Mouse (Mus musculus) ES-E14 (cell line): ENCODE results near the gene Disc1. TPM values are rescaled to one million over a fixed set of nuclear protein-coding genes. Genes with fewer than 3 reads are reported as not detected.

Experiments
- DNase-seq: peaks from one replicate; pipeline ENCODE4 v3.0.0-alpha.2; 2013; ENCODE audit warnings: low read depth, low spot score
- H3K27ac ChIP-seq: 2 replicates; pipeline ENCODE4 v1.5.1; 2012; ENCODE audit warnings: low read depth, mild to moderate bottlenecking, low read length, moderate library complexity, mixed read lengths; ENCODE audit not compliant: poor library complexity, insufficient read depth, severe bottlenecking
- H3K36me3 ChIP-seq: 2 replicates; pipeline ENCODE4 v1.6.1; 2012; ENCODE audit warnings: mild to moderate bottlenecking, low read length, moderate library complexity, mixed read lengths; ENCODE audit not compliant: control insufficient read depth, poor library complexity, insufficient read depth, severe bottlenecking
- H3K4me1 ChIP-seq, 2 experiments: fragments of 150-350 bp in 1 of 2; sonication (generic) in 1 of 2; 2 replicates each; pipeline ENCODE4 v1.6.1; 2012; ENCODE audit warnings: low read length in 2 of 2, mild to moderate bottlenecking in 1 of 2, mixed read lengths in 1 of 2; ENCODE audit not compliant: control insufficient read depth in 2 of 2, insufficient read depth in 2 of 2, poor library complexity in 1 of 2
- H3K4me3 ChIP-seq, 2 experiments: fragments of 150-350 bp in 1 of 2; sonication (generic) in 1 of 2; 2 replicates each; pipeline ENCODE4 v1.5.1; 2012; ENCODE audit warnings: low read length in 2 of 2, low read depth in 1 of 2, mild to moderate bottlenecking in 1 of 2, mixed read lengths in 1 of 2; ENCODE audit not compliant: insufficient read depth in 1 of 2, poor library complexity in 1 of 2, severe bottlenecking in 1 of 2
- H3K9ac ChIP-seq: 2 replicates; pipeline ENCODE4 v1.6.1; 2012; ENCODE audit warnings: low read depth, mild to moderate bottlenecking, low read length, mixed read lengths; ENCODE audit not compliant: poor library complexity, insufficient read depth, severe bottlenecking
- H3K9me3 ChIP-seq: fragments of 150-350 bp; sonication (generic); 2 replicates; pipeline ENCODE4 v1.6.1; 2012; ENCODE audit warnings: low read depth, mild to moderate bottlenecking, low read length; ENCODE audit not compliant: control insufficient read depth, insufficient read depth
- CHD2 ChIP-seq: IDR thresholded peaks from 2 replicates; pipeline ENCODE4 v1.6.1; 2014; ENCODE audit warnings: mild to moderate bottlenecking, low read depth, low read length, inconsistent platforms
- HCFC1 ChIP-seq: IDR thresholded peaks from 2 replicates; pipeline ENCODE4 v1.6.1; 2012; ENCODE audit warnings: low read length, inconsistent platforms, borderline replicate concordance; ENCODE audit not compliant: insufficient read depth
- MAFK ChIP-seq: IDR thresholded peaks from 2 replicates; pipeline ENCODE4 v1.6.1; 2014; ENCODE audit warnings: mild to moderate bottlenecking, low read depth, low read length, inconsistent platforms; ENCODE audit not compliant: insufficient read depth
- ZC3H11A ChIP-seq: IDR thresholded peaks from 2 replicates; pipeline ENCODE4 v1.6.1; 2012; ENCODE audit warnings: low read depth, mild to moderate bottlenecking, inconsistent platforms, low read length, borderline replicate concordance
- ZNF384 ChIP-seq: IDR thresholded peaks from 2 replicates; pipeline ENCODE4 v1.6.1; 2012; ENCODE audit warnings: low read depth, low read length, inconsistent platforms
- in situ Hi-C, 2 experiments: fragments of 600-800 bp; cut with MboI; formaldehyde crosslinking; loops; one replicate each; pipeline ENCODE4 v1.15.1; 2025; ENCODE audit warnings: low sequenced_read_pairs in 2 of 2, inconsistent platforms in 1 of 2; ENCODE audit not compliant: unreplicated experiment in 2 of 2
- total RNA-seq: library from RNA; depleted of rRNA; stranded (reverse); fragments of 300-350 nt; gene quantifications from 2 replicates; pipeline ENCODE4 v1.2.3, GENCODE M21; 2012

The Disc1 gene
- total RNA-seq, 1 experiment: 2.7 TPM

GRCm38 (mm10) chr8:125174851-125175250, 120.9 kb downstream of the Disc1 start:
- no peak overlapping the region for H3K27ac ChIP-seq
- no peak overlapping the region for H3K9ac ChIP-seq
- DNase-seq: no peak
- H3K9me3 ChIP-seq: no peaks in the 10 kb centered on the region
- in situ Hi-C loops: loop anchor here in 1 of 2 experiments (25.0 kb wide), 1 partner anchor 387 kb away; the partner anchor contains the start of gene Sipa1l2
- no peak overlapping the region for H3K4me3 ChIP-seq
- TF ChIP-seq ZC3H11A (no peak), CHD2 (no peak)
- H3K36me3 ChIP-seq: no peaks in the 10 kb centered on the region
- H3K4me1 ChIP-seq: 0 out of 4 replicates have a peak, but pooled peaks cover 0 to 1% of the 10 kb centered on the region in 2 experiments

- TF ChIP-seq HCFC1 (no peak), CHD2 (no peak), ZC3H11A (no peak), ZNF384 (no peak), MAFK (no peak)
- no peak for DNase-seq
- in situ Hi-C loops: loop anchor here in 1 of 2 experiments (25.0 kb wide), 1 partner anchor 387 kb away; the partner anchor contains the start of gene Sipa1l2
- Histone ChIP-seq H3K4me1 (0 out of 4 replicates have a peak, but pooled peaks cover 0 to 1% of the 10 kb centered on the region in 2 experiments), H3K36me3 (no peaks in the 10 kb centered on the region), H3K27ac (no peak overlapping the region), H3K4me3 (no peak overlapping the region), H3K9ac (no peak overlapping the region), H3K9me3 (no peaks in the 10 kb centered on the region)
Observed at GRCm38 (mm10) chr8:125175661-125176060, 121.7 kb downstream of the Disc1 start.

GRCm38 (mm10) chr8:125177091-125177490, 123.1 kb downstream of the Disc1 start:
- in situ Hi-C loops: loop anchor here in 1 of 2 experiments (25.0 kb wide), 1 partner anchor 385 kb away; the partner anchor contains the start of gene Sipa1l2
- Histone ChIP-seq H3K9ac (no peak overlapping the region), H3K36me3 (no peaks in the 10 kb centered on the region), H3K9me3 (no peaks in the 10 kb centered on the region), H3K27ac (no peak overlapping the region), H3K4me3 (no peak overlapping the region), H3K4me1 (0 out of 4 replicates have a peak, but pooled peaks cover 0 to 1% of the 10 kb centered on the region in 2 experiments)
- DNase-seq: no peak
- TF ChIP-seq MAFK: no peak

- Histone ChIP-seq H3K27ac (no peak overlapping the region), H3K9me3 (no peaks in the 10 kb centered on the region), H3K36me3 (no peaks in the 10 kb centered on the region), H3K4me1 (0 out of 4 replicates have a peak, but pooled peaks cover 0 to 1% of the 10 kb centered on the region in 2 experiments), H3K4me3 (no peak overlapping the region), H3K9ac (no peak overlapping the region)
- no peak for DNase-seq
- TF ChIP-seq HCFC1 (no peak), ZC3H11A (no peak), ZNF384 (no peak), MAFK (no peak), CHD2 (no peak)
- in situ Hi-C loops: loop anchor here in 1 of 2 experiments (25.0 kb wide), 1 partner anchor 384 kb away; the partner anchor contains the start of gene Sipa1l2
Observed at GRCm38 (mm10) chr8:125177958-125178357, 124.0 kb downstream of the Disc1 start.
